Mouse (Mus musculus) limb, embryonic 14.5 days (tissue): ENCODE data around the gene Myo1e. TPM values are rescaled to one million over a fixed set of nuclear protein-coding genes. Genes with fewer than 3 reads are reported as not detected.

Source experiments
- ATAC-seq: fragments of 200-750 bp; cut with Nextera tagmentation; 2 replicates; pipeline ENCODE4 v1.8.0; 2017; ENCODE audit warnings: low read depth, moderate number of reproducible peaks, moderate TSS enrichment; ENCODE audit not compliant: low FRiP score
- DNase-seq: peaks from one replicate; pipeline ENCODE4 v3.0.0-alpha.2; 2015; ENCODE audit warnings: low spot score
- H3K27ac ChIP-seq: fragments of 300-500 bp; sonication (generic); replicated peaks from 2 replicates; pipeline ENCODE4 v1.5.1; 2014; ENCODE audit warnings: low read depth, mild to moderate bottlenecking, low read length, moderate library complexity, mixed read lengths
- H3K27me3 ChIP-seq: fragments of 300-500 bp; sonication (generic); 2 replicates; pipeline ENCODE4 v1.6.1; 2014; ENCODE audit warnings: low read length, mixed read lengths; ENCODE audit not compliant: control insufficient read depth, insufficient read depth
- H3K36me3 ChIP-seq: fragments of 300-500 bp; sonication (generic); 2 replicates; pipeline ENCODE4 v1.6.1; 2014; ENCODE audit warnings: mild to moderate bottlenecking, low read length, moderate library complexity, mixed read lengths; ENCODE audit not compliant: control insufficient read depth, insufficient read depth
- H3K4me1 ChIP-seq: fragments of 300-500 bp; sonication (generic); 2 replicates; pipeline ENCODE4 v1.6.1; 2014; ENCODE audit warnings: antibody characterized with exemption, low read length, mixed read lengths; ENCODE audit not compliant: control insufficient read depth, insufficient read depth
- H3K4me2 ChIP-seq: fragments of 300-500 bp; sonication (generic); replicated peaks from 2 replicates; pipeline ENCODE4 v1.6.1; 2014; ENCODE audit warnings: low read depth, mild to moderate bottlenecking, low read length, moderate library complexity; ENCODE audit not compliant: severe bottlenecking
- H3K4me3 ChIP-seq: fragments of 300-500 bp; sonication (generic); replicated peaks from 2 replicates; pipeline ENCODE4 v1.5.1; 2014; ENCODE audit warnings: low read length
- H3K9ac ChIP-seq: fragments of 300-500 bp; sonication (generic); 2 replicates; pipeline ENCODE4 v1.6.1; 2014; ENCODE audit warnings: mild to moderate bottlenecking, low read depth, low read length, moderate library complexity; ENCODE audit not compliant: severe bottlenecking
- H3K9me3 ChIP-seq: fragments of 300-500 bp; sonication (generic); 2 replicates; pipeline ENCODE4 v1.6.1; 2016; ENCODE audit warnings: low read length; ENCODE audit not compliant: control insufficient read depth
- POLR2A ChIP-seq: fragments of 200-500 bp; IDR thresholded peaks from 2 replicates; pipeline ENCODE4 v1.8.0; 2012; ENCODE audit warnings: inconsistent platforms, mild to moderate bottlenecking, moderate library complexity, borderline replicate concordance; ENCODE audit not compliant: insufficient read depth, insufficient read length; ENCODE audit errors: extremely low read depth
- WGBS: fragments of 180-500 bp; shearing (Covaris S2); extraction: QIAGEN DNeasy Blood & Tissue Kit; methylation state at CpG from one replicate; pipeline ENCODE4 v1.1.7; 2014; 5-methylcytosine and 5-hydroxymethylcytosine counted together
- polyA plus RNA-seq, 2 experiments: library from polyadenylated mRNA; depleted of rRNA in 1 of 2; stranded (reverse) in 1 of 2; unstranded in 1 of 2; fragments of >200 nt; fragmentation: Nextera tagmentation in 1 of 2; extraction: Ambion mirVana in 1 of 2; gene quantifications; 2 replicates each; pipeline versions ENCODE4 v1.2.1 to v1.2.3; 2012 to 2014

Gene Myo1e
- polyA plus RNA-seq, 2 experiments, result 12.1 to 20.4 TPM

- H3K27ac ChIP-seq, result no peak overlapping the region
- ATAC-seq, result no peak
- 90% methylated on average over 3 of the region's 3 CpGs for WGBS
- no peak for TF ChIP-seq POLR2A
- H3K4me2 ChIP-seq, result no peak overlapping the region
- no peak for DNase-seq
- H3K4me3 ChIP-seq, result no peak overlapping the region
- H3K36me3 ChIP-seq, result peaks cover 71% of the 10 kb centered on the region
- H3K27me3 ChIP-seq, result no peaks in the 10 kb centered on the region
- no peak overlapping the region for H3K9ac ChIP-seq
- no peaks in the 10 kb centered on the region for H3K9me3 ChIP-seq
- H3K4me1 ChIP-seq, result no peaks in the 10 kb centered on the region
Observed at GRCm38 (mm10) chr9:70408791-70409190, 201.6 kb downstream of the Myo1e start.

GRCm38 (mm10) chr9:70409743-70410142 is 202.6 kb downstream of the Myo1e start:
- Histone ChIP-seq H3K27me3 (no peaks in the 10 kb centered on the region), H3K36me3 (peaks cover 80% of the 10 kb centered on the region), H3K27ac (no peak overlapping the region), H3K4me3 (no peak overlapping the region), H3K4me1 (no peaks in the 10 kb centered on the region), H3K4me2 (no peak overlapping the region), H3K9me3 (no peaks in the 10 kb centered on the region), H3K9ac (no peak overlapping the region)
- no peak for TF ChIP-seq POLR2A
- no peak for ATAC-seq
- no peak for DNase-seq
- WGBS, result 97% methylated on average over 8 of the region's 8 CpGs

- Histone ChIP-seq H3K9me3 (no peaks in the 10 kb centered on the region), H3K4me2 (no peak overlapping the region), H3K27ac (no peak overlapping the region), H3K4me1 (no peaks in the 10 kb centered on the region), H3K36me3 (peaks cover 86% of the 10 kb centered on the region), H3K27me3 (no peaks in the 10 kb centered on the region), H3K4me3 (no peak overlapping the region), H3K9ac (no peak overlapping the region)
- TF ChIP-seq POLR2A, result no peak
- DNase-seq (no peak), ATAC-seq (no peak)
- WGBS, result 67% methylated on average over 11 of the region's 11 CpGs
Observed at GRCm38 (mm10) chr9:70410668-70411067, 203.5 kb downstream of the Myo1e start.

DNA sequence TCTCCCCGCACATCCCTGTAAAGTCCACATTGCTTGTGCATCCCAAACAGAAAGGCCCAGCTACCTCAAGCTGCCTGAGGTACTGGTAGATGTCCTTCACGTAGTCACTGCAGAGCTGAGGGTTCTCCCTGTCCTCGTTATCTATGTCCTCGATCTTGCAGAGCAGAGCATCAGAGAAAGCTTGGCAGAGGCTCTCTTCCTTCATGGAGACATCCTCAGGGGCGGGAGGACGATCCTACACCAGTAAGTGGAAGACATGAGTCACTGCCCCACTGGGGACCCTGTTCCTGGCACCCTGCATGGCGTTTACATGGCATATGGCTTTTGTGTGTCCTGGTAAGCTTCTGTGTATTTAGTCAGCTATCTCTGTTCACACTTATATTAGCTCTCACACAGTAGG is 205.9 kb downstream of the Myo1e start:
- 94% methylated on average over 7 of the region's 7 CpGs for WGBS
- no peak overlapping the region for H3K9ac ChIP-seq
- H3K27ac ChIP-seq, result no peak overlapping the region
- H3K4me1 ChIP-seq, result no peaks in the 10 kb centered on the region
- no peak for TF ChIP-seq POLR2A
- DNase-seq (no peak), ATAC-seq (no peak)
- no peaks in the 10 kb centered on the region for H3K27me3 ChIP-seq
- H3K4me2 ChIP-seq, result no peak overlapping the region
- H3K36me3 ChIP-seq, result peaks cover 91% of the 10 kb centered on the region
- no peak overlapping the region for H3K4me3 ChIP-seq
- no peaks in the 10 kb centered on the region for H3K9me3 ChIP-seq

GRCm38 (mm10) chr9:70416412-70416811 is 209.3 kb downstream of the Myo1e start:
- Histone ChIP-seq H3K4me1 (peaks cover 8% of the 10 kb centered on the region; the same call in 1 of the 2 replicates), H3K36me3 (peaks cover 66% of the 10 kb centered on the region), H3K27ac (no peak overlapping the region), H3K27me3 (no peaks in the 10 kb centered on the region), H3K9me3 (no peaks in the 10 kb centered on the region), H3K9ac (no peak overlapping the region), H3K4me2 (no peak overlapping the region), H3K4me3 (no peak overlapping the region)
- 88% methylated on average over 3 of the region's 3 CpGs for WGBS
- DNase-seq (no peak), ATAC-seq (no peak)
- TF ChIP-seq POLR2A, result no peak
